Mouse (Mus musculus) cerebellum, postnatal 25 days (tissue): ENCODE measurements around the gene Ehhadh.

ENCODE experiments used
- DNase-seq, 2 experiments: peaks; one replicate each; pipeline ENCODE4 v3.0.0; 2021; ENCODE audit warnings: mixed read lengths in 2 of 2

Gene Ehhadh

GRCm38 (mm10) chr16:21727421-21727820 lies 60.2 kb downstream of the Ehhadh start:
- no peak for DNase-seq

GRCm38 (mm10) chr16:21724261-21724660 lies 63.3 kb downstream of the Ehhadh start:
- DNase-seq: no peak

- DNase-seq: no peak
These were observed 67.8 kb downstream of the Ehhadh start for GRCm38 (mm10) chr16:21719770-21720169.

GRCm38 (mm10) chr16:21714516-21714915 lies 73.1 kb downstream of the Ehhadh start:
- no peak for DNase-seq
